Mouse (Mus musculus): ENCODE results near the gene Nkx2-4. TPM values are rescaled to one million over a fixed set of nuclear protein-coding genes. Genes with fewer than 3 reads are reported as not detected.

Nkx2-4 gene
- total RNA-seq, 2 experiments from 2014 or later, result not detected

Other genes with a start within 250 kb of the Nkx2-4 start
- gene Kiz, start 229.6 kb downstream of the Nkx2-4 start, total RNA-seq (2015; ENCODE audit: low replicate concordance), result 8.3 and 22.6 TPM in 2 replicates
- 10.7 and 19.1 TPM in 2 replicates for gene Kiz, start 229.6 kb downstream of the Nkx2-4 start, total RNA-seq (2017; ENCODE audit: low replicate concordance)
- 31.8 and 40.5 TPM in 2 replicates for gene Xrn2, start 72.4 kb downstream of the Nkx2-4 start, total RNA-seq (2015; ENCODE audit: low replicate concordance)
- 24.6 and 45.4 TPM in 2 replicates for gene Xrn2, start 72.4 kb downstream of the Nkx2-4 start, total RNA-seq (2017; ENCODE audit: low replicate concordance)
- gene Nkx2-2, start 108.8 kb upstream of the Nkx2-4 start, total RNA-seq (2015; ENCODE audit: low replicate concordance), result not detected in 2 replicates
- not detected in 2 replicates for gene Nkx2-2, start 108.8 kb upstream of the Nkx2-4 start, total RNA-seq (2017; ENCODE audit: low replicate concordance)

All from erythroblast, adult 5-6 weeks (primary cell).